Comparison of ENCODE assay signal across 13 mouse cellular contexts in genomic region chr19:32238722-32239458, GRCm38 (mm10).
DNase-seq lines count a peak whose midpoint lies in the region; ATAC-seq and TF ChIP-seq lines count a peak whose summit lies in the region.
"Had no signal": no experiment of that assay in that cellular context is flagged by ENCODE, and none has a peak within 500 bp of the region (broad histone marks: within the 10 kb centered on the region; RNA-seq: fewer than 3 reads in every experiment).

No protein-coding gene starts in this region.

- no peaks in the 10 kb centered on the region for H3K36me3 ChIP-seq in heart, embryonic 15.5 days
- no peaks in the 10 kb centered on the region for H3K36me3 ChIP-seq in ES-E14 (ENCODE audit: control insufficient read depth, insufficient read depth, low read length, poor library complexity, severe bottlenecking)
- H3K36me3 ChIP-seq: limb, embryonic 12.5 days; midbrain, embryonic 15.5 days had no signal

- peaks cover 22% of the 10 kb centered on the region for H3K4me1 ChIP-seq in heart, embryonic 15.5 days (replicated peaks)
- H3K4me1 ChIP-seq in ES-E14 (ENCODE audit: control insufficient read depth in 2 of 2, insufficient read depth in 2 of 2, low read length in 2 of 2, poor library complexity in 1 of 2), result peaks cover 23 to 33% of the 10 kb centered on the region in 2 experiments
- H3K4me1 ChIP-seq: midbrain, embryonic 15.5 days had no signal

- H3K27me3 ChIP-seq in heart, embryonic 15.5 days, result no peaks in the 10 kb centered on the region
- H3K27me3 ChIP-seq: limb, embryonic 12.5 days; midbrain, embryonic 15.5 days had no signal

- 63% methylated on average over 11 of the region's 11 CpGs for WGBS in heart, embryonic 15.5 days

- intact Hi-C loops in left cerebral cortex, postnatal 14 days (cut with DNase I), result no loop called here

- no peak overlapping the region for H3K4me3 ChIP-seq in heart, embryonic 15.5 days
- no peak overlapping the region for H3K4me3 ChIP-seq in ES-E14 (ENCODE audit: insufficient read depth in 1 of 2, low read depth in 1 of 2, low read length in 2 of 2, poor library complexity in 1 of 2, severe bottlenecking in 1 of 2)
- H3K4me3 ChIP-seq: limb, embryonic 12.5 days; midbrain, embryonic 15.5 days had no signal

- in situ Hi-C loops in ES-E14 (cut with MboI; ENCODE audit: low sequenced_read_pairs in 2 of 2, unreplicated experiment in 2 of 2), result no loop called here

- H3K9ac ChIP-seq in heart, embryonic 15.5 days, result no peak overlapping the region
- peak overlapping the region; percentile 21; the same call in 1 of the 2 replicates for H3K9ac ChIP-seq in ES-E14 (ENCODE audit: insufficient read depth, low read depth, low read length, poor library complexity, severe bottlenecking)
- H3K9ac ChIP-seq: limb, embryonic 12.5 days; midbrain, embryonic 15.5 days had no signal

- 0 out of 2 replicates have a peak overlapping the region, but pooled peaks have one; percentile 20 for H3K27ac ChIP-seq in heart, embryonic 15.5 days
- no peak overlapping the region; the same call in 1 of the 2 replicates for H3K27ac ChIP-seq in ES-E14 (ENCODE audit: insufficient read depth, low read depth, low read length, poor library complexity, severe bottlenecking)
- H3K27ac ChIP-seq: limb, embryonic 12.5 days; midbrain, embryonic 15.5 days had no signal

- H3K4me2 ChIP-seq in heart, embryonic 15.5 days, result no peak overlapping the region
- H3K4me2 ChIP-seq: limb, embryonic 12.5 days; midbrain, embryonic 15.5 days had no signal

- no peak for ATAC-seq in heart, embryonic 15.5 days (replicated peaks; ENCODE audit: insufficient number of reproducible peaks, insufficient read depth, low FRiP score, low read depth)
- peak; percentile 60 for ATAC-seq in granulocyte monocyte progenitor cell, adult 5-6 weeks (replicated peaks; ENCODE audit: poor library complexity, severe bottlenecking)
- ATAC-seq in megakaryocyte progenitor cell, adult 5-6 weeks (replicated peaks; ENCODE audit: poor library complexity), result peak; percentile 64
- ATAC-seq: midbrain, embryonic 15.5 days had no signal

- DNase-seq in heart, postnatal 4 days, result no peak
- no peak for DNase-seq in ES-E14 (ENCODE audit: low read depth, low spot score)
- no peak for DNase-seq in left cerebral cortex, postnatal 14 days (ENCODE audit: low spot score in 2 of 2)
- DNase-seq in embryo, embryonic 10 days (ENCODE audit: low spot score), result no peak
- DNase-seq in frontal cortex, adult 2 months (ENCODE audit: extremely low spot score in 1 of 2, low spot score in 1 of 2), result no peak
- DNase-seq: cerebellum, adult 18-20 months; heart, postnatal 36 days; thymus, adult 2 months had no signal

- H3K9me3 ChIP-seq in heart, embryonic 15.5 days (replicated peaks), result no peaks in the 10 kb centered on the region
- H3K9me3 ChIP-seq in ES-E14 (ENCODE audit: control insufficient read depth, insufficient read depth, low read depth, low read length), result no peaks in the 10 kb centered on the region
- H3K9me3 ChIP-seq: limb, embryonic 12.5 days; midbrain, embryonic 15.5 days had no signal

TF ChIP-seq in ES-E14, 5 proteins besides CTCF, POLR2A, EP300 and RAD21:
- no peak for TF ChIP-seq CHD2 (IDR thresholded peaks at IDR 0.05; ENCODE audit: low read depth, low read length)
